Mouse (Mus musculus) heart, postnatal 36 days (tissue): Measurements from ENCODE around the gene Atp6v0e. TPM values are rescaled to one million over a fixed set of nuclear protein-coding genes. Genes with fewer than 3 reads are reported as not detected.
A peak's percentile ranks its signal among the peaks of the same experiment; 100 is the strongest.

ENCODE experiments used
- DNase-seq, 2 experiments: peaks; one replicate each; pipeline ENCODE4 v3.0.0; 2021 to 2022
- intact Hi-C: fragments of 180-260 bp; cut with DNase I; formaldehyde crosslinking; loops from one replicate; pipeline ENCODE4 v1.15.1; 2025
- total RNA-seq, 2 experiments: library from RNA; stranded (reverse); gene quantifications; 2 replicates each; pipeline ENCODE4 v1.2.3; 2021

Atp6v0e gene
- 10 to 100 TPM; 58.6 to 68.7 TPM for total RNA-seq

- intact Hi-C loops: loop anchor here (2.0 to 5.0 kb wide), 2 partner anchors 119 to 224 kb away; partner anchors contain the start of gene Bnip1
- DNase-seq: peak; percentile 91 to 95
These were observed at the start of gene Atp6v0e for GRCm38 (mm10) chr17:26662978-26663683. Gene Atp6v0e, plus strand, starts transcription at chr17:26663231.

GRCm38 (mm10) chr17:26614286-26614685, 48.7 kb upstream of the Atp6v0e start:
- DNase-seq: no peak
- intact Hi-C loops: no loop called here

GRCm38 (mm10) chr17:26614708-26615486, 48.1 kb upstream of the Atp6v0e start:
- no peak for DNase-seq
- intact Hi-C loops: no loop called here

GRCm38 (mm10) chr17:26616696-26617095, 46.3 kb upstream of the Atp6v0e start:
- intact Hi-C loops: loop anchor here (2.0 kb wide), 1 partner anchor 14 kb away; no protein-coding TSS in a partner anchor
- DNase-seq: peak in 1 of 2 experiments; percentile 52

DNA sequence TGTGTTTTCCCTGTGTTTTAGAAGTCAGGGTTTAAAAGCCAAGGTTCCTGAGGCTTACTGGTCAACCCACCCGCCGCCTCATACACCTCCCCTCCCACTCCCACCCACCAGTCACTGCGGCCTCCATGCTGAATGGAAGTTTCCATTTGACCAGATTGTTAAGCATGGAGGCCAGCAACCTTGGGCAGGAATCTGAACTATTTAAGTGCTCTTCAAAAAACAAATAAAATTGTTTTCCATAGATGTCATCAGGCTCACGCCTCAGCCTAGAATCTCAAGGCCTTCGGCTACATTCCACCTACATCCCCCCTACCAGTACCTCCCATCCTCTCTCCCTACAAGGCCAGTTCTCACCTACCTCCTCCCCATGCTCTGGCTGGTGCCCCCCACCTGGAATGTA, 44.5 kb upstream of the Atp6v0e start:
- intact Hi-C loops: no loop called here
- DNase-seq: no peak

DNA sequence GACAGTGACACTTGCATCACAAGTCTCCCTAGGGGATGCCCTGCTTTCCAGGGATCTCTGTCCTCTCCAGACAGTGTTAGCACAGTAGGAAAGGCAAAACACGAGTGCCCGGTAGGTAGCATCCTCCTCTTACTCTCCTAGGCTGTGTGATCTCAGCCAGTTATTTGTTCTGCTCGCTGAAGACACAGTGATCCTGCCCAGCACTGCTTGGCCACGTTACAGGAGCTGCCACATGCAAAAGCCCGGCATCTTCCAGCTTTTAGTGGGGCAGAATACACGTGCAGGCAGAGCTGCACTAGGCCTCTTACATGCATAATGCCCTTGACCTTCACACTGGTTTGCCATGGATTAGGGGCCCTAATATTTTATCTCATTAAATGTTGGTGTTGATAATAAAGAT, 43.5 kb upstream of the Atp6v0e start:
- no peak for DNase-seq
- intact Hi-C loops: no loop called here

- intact Hi-C loops: loop anchor here (2.0 to 5.0 kb wide), 2 partner anchors 23 to 113 kb away; no protein-coding TSS in a partner anchor
These were observed 42.7 kb upstream of the Atp6v0e start for GRCm38 (mm10) chr17:26620292-26620691.

DNA sequence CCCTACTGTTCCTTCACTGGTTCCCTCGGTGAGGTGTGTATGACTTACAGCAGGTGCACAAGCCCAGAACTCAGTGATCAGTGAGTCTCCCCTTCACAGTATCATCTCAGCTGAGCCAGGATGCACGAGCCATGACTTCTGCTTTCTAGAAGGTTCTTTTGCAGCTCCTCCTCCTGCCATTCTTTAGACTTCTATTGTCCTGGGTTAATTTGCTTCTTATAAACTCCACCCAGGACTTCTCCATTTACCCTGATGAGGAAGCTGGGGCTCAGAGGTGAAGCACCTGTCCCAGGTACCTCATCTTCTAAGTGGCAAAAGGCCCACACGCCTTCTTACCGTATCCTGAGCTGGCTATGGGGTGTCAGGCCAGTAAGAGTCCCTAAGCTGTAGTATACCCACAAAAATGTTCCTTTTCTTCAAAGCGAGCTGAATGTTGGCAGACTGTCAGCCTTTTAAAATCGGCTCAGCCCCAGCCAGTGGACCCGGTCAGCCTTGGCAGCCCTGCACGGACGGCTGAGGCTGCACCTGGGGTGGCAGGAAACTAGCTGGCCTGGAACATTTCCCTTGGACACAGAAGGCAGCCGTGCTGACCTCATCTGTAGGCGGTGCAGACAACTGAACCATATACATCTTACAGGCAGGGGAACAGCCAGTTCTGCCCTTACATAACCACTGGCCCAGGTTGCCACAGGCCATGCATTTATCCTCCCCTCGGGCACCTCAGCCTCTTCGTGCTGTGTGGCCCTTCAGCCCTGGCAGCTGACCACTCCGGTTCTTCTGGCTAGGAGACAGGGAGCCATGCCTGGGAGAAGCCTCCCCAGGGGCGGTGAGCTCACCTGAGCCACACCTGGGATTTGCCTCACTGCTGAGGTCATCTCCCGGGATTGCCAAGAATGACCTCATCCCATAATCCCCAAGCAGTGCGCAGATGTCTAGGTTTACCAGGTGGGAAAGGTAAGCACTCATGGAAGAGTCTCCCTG, 42.0 kb upstream of the Atp6v0e start:
- intact Hi-C loops: loop anchor here (2.0 to 5.0 kb wide), 2 partner anchors 24 to 114 kb away; no protein-coding TSS in a partner anchor
- peak; percentile 69 to 75 for DNase-seq

More at GRCm38 (mm10) chr17:26620292-26620691, 42.7 kb upstream of the Atp6v0e start:
- DNase-seq: no peak

- DNase-seq: no peak
- intact Hi-C loops: loop anchor here (2.0 to 5.0 kb wide), 2 partner anchors 25 to 115 kb away; no protein-coding TSS in a partner anchor
These were observed 41.1 kb upstream of the Atp6v0e start for GRCm38 (mm10) chr17:26621912-26622311.

GRCm38 (mm10) chr17:26623991-26624390, 39.0 kb upstream of the Atp6v0e start:
- intact Hi-C loops: loop anchor here (5.0 kb wide), 1 partner anchor 117 kb away; no protein-coding TSS in a partner anchor
- no peak for DNase-seq

DNA sequence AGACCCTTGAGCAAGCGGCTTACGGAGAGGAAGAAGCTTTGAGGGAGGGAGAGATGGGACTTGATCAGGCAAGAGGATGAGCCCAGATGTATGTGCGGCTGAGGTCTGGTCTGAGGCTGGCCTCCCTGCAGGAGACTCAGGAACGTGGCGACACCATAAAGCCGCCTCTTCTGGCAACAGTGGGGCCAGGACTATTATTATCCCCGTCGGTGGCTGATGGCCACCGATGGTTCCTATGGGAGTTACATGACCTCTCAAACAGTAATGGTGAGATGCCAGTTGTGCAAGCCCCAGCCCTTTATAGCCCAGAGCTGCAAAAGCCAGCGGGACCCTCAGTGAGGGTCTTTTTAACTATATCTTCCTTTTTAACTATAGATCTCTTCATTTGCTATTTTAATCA, 38.0 kb upstream of the Atp6v0e start:
- DNase-seq: no peak
- intact Hi-C loops: loop anchor here (5.0 kb wide), 1 partner anchor 118 kb away; no protein-coding TSS in a partner anchor

GRCm38 (mm10) chr17:26625521-26626010, 37.5 kb upstream of the Atp6v0e start:
- no peak for DNase-seq
- intact Hi-C loops: no loop called here

DNA sequence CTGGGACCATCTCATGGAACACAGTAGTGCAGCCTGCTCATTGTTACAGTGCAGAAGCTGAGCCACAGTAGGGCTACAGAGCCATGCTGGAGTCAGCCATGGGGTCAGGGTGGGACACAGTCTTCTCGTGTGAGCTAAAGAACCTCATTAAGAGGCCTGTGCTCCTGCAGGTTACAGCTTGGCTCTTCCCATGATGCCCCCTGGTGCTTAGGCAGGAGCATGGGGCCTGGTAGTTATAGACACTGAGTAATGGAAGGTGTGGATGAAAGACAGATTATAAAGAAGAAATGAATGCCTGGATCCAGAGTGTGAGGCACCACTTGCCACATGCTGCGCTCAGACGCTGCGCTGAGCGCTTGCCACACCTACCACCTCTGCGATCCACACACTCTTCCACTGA, 34.6 kb upstream of the Atp6v0e start:
- DNase-seq: no peak
- intact Hi-C loops: no loop called here

DNA sequence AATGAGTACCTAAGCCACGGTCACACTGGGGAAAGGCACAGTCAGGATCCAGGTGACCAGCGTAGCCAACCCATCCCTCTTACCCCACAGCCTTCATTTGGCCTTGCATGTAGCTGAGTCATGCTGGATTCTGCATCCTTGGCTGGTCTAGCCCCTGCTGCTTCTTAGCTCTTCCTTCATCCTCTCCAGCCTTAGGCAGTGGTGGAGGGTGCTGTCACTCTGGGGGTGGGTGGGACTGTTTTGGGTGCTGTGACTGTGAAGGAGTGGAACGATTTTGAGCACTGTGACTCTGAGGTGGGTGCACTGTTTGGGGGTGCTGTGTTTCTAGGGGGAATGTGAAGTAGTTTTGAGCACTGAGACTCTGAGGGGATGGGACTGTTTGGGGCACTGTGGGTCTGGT, 34.1 kb upstream of the Atp6v0e start:
- intact Hi-C loops: no loop called here
- DNase-seq: no peak

GRCm38 (mm10) chr17:26631811-26632327, 31.2 kb upstream of the Atp6v0e start:
- intact Hi-C loops: no loop called here
- DNase-seq: no peak

DNA sequence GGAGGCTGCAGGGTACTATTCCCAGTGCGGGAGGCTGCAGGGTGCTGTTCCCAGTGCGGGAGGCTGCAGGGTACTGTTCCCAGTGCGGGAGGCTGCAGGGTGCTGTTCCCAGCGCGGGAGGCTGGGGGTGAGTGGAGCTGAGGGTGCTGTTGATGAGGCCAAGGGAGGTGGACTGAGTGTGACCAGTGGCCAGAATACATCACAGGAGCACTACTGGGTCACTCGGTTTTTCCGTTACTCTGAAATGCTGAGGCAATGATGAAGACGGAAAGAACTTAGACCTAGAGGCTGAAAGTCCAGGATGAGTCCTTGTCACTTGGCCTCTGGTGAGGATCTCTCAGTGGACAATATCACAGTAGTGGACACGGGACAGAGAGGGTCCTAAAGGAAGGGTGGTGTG, 29.8 kb upstream of the Atp6v0e start:
- intact Hi-C loops: no loop called here

DNA sequence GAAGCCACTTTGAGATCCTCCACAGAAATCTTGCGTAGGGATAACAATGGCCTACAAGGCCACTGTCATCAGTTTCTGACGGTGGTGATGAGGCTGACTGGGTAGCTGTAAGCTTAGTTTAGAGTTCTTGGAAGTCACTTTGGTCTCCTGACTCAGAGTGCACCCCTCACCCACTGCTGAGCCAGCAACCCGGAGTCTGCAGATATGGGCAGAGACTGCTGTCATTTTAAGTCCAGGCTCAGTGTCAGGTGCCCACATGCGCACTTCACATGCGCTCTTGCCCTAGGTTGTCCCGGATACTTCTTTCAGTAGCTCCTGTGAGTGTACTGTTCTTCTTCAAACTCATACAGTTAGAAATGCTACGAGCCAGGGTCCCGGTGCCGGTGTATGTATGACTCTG, 29.1 kb upstream of the Atp6v0e start:
- intact Hi-C loops: no loop called here
- DNase-seq: no peak

More for the DNA sequence above, 29.8 kb upstream of the Atp6v0e start:
- no peak for DNase-seq

GRCm38 (mm10) chr17:26634539-26634938, 28.5 kb upstream of the Atp6v0e start:
- intact Hi-C loops: no loop called here
- no peak for DNase-seq

DNA sequence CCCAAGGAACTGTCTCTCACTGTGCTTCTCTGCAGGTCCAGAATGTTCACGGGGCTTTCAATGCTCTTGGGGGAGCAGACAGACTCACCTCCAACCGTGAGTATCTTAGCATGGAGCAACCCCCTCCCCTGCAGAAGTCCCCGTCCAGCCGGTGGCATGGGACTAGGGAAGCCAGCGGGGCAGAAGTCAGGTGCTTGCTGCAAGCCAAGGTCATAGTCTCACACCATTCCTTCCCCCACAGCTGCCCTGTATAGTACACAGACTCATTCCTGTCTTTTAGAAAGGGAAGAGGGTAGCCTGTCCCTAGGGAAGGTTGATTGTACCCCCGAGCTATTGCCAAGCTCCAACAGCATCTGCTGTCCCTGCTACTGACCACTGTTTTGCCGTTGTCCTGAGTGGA, 27.1 kb upstream of the Atp6v0e start:
- no peak for DNase-seq
- intact Hi-C loops: no loop called here

- DNase-seq: no peak
- intact Hi-C loops: loop anchor here (1.0 to 2.0 kb wide), 4 partner anchors 41 to 176 kb away; no protein-coding TSS in a partner anchor
These were observed 25.2 kb upstream of the Atp6v0e start for GRCm38 (mm10) chr17:26637851-26638250.
